Mouse (Mus musculus) CH12.LX (cell line): ENCODE measurements around the gene Rnf13. TPM values are rescaled to one million over a fixed set of nuclear protein-coding genes. Genes with fewer than 3 reads are reported as not detected.
A peak's percentile ranks its signal among the peaks of the same experiment; 100 is the strongest.

Experiments used
- DNase-seq: peaks from one replicate; pipeline ENCODE4 v3.0.0-alpha.2; 2013; ENCODE audit errors: extremely low read depth
- H3K27ac ChIP-seq: 2 replicates; pipeline ENCODE4 v1.5.1; 2012; ENCODE audit warnings: low read depth, mild to moderate bottlenecking, control low read depth, moderate library complexity; ENCODE audit not compliant: insufficient read depth
- H3K27me3 ChIP-seq: replicated peaks from 2 replicates; pipeline ENCODE3; 2012; ENCODE audit warnings: inconsistent platforms
- H3K36me3 ChIP-seq, 2 experiments: replicated peaks in 1 of 2; 2 replicates each; pipeline versions ENCODE3 to v1.6.1; 2012; ENCODE audit warnings: inconsistent platforms in 1 of 2, low read length in 1 of 2, mild to moderate bottlenecking in 1 of 2, mixed read lengths in 1 of 2, moderate library complexity in 1 of 2; ENCODE audit not compliant: control insufficient read depth in 1 of 2, insufficient read depth in 1 of 2
- H3K4me1 ChIP-seq, 2 experiments: 2 replicates each; pipeline ENCODE4 v1.6.1; 2012; ENCODE audit warnings: inconsistent platforms in 1 of 2, moderate library complexity in 1 of 2; ENCODE audit not compliant: insufficient read depth in 2 of 2, control insufficient read depth in 1 of 2
- H3K4me2 ChIP-seq: 2 replicates; pipeline ENCODE4 v1.6.1; 2012; ENCODE audit warnings: low read depth, mild to moderate bottlenecking, control low read depth; ENCODE audit not compliant: poor library complexity, insufficient read depth, severe bottlenecking
- H3K4me3 ChIP-seq, 3 experiments: fragments of 150-350 bp in 1 of 3; sonication (generic) in 1 of 3; replicated peaks in 1 of 3; 2 replicates each; pipeline versions ENCODE3 to v1.5.1; 2011 to 2012; ENCODE audit warnings: low read depth in 2 of 3, low read length in 2 of 3, mild to moderate bottlenecking in 2 of 3, moderate library complexity in 2 of 3, control low read depth in 1 of 3, improper control_type of control experiment in 1 of 3, inconsistent platforms in 1 of 3, mixed read lengths in 1 of 3; ENCODE audit not compliant: poor library complexity in 1 of 3
- H3K79me2 ChIP-seq: replicated peaks from 2 replicates; pipeline ENCODE4 v1.6.1; 2012; ENCODE audit warnings: mild to moderate bottlenecking, moderate library complexity; ENCODE audit not compliant: control insufficient read depth, poor library complexity, insufficient read depth, severe bottlenecking; ENCODE audit errors: extremely low read depth
- H3K9ac ChIP-seq: 2 replicates; pipeline ENCODE4 v1.6.1; 2012; ENCODE audit warnings: low read depth, mild to moderate bottlenecking, control low read depth, moderate library complexity; ENCODE audit not compliant: insufficient read depth
- H3K9me3 ChIP-seq: replicated peaks from 2 replicates; pipeline ENCODE3; 2012; ENCODE audit warnings: low read length, inconsistent platforms, mixed read lengths
- BHLHE40 ChIP-seq: IDR thresholded peaks from 2 replicates; pipeline ENCODE4 v1.6.1; 2011; ENCODE audit warnings: mild to moderate bottlenecking, low read depth, low read length, improper control_type of control experiment
- CTCF ChIP-seq, 2 experiments: IDR thresholded peaks in 1 of 2; conservative IDR thresholded peaks in 1 of 2; 2 replicates each; pipeline ENCODE4 v1.5.1; 2011 to 2012; ENCODE audit warnings: low read depth in 2 of 2, low read length in 2 of 2, improper control_type of control experiment in 1 of 2, inconsistent platforms in 1 of 2, mild to moderate bottlenecking in 1 of 2, moderate library complexity in 1 of 2
- EP300 ChIP-seq: IDR thresholded peaks from 2 replicates; pipeline ENCODE4 v1.6.1; 2011; ENCODE audit warnings: low read length, improper control_type of control experiment
- IRF4 ChIP-seq: IDR thresholded peaks from 2 replicates; pipeline ENCODE4 v1.6.1; 2014; ENCODE audit warnings: low read depth, mild to moderate bottlenecking, inconsistent platforms, low read length, improper control_type of control experiment
- MAX ChIP-seq: IDR thresholded peaks from 2 replicates; pipeline ENCODE4 v1.6.1; 2011; ENCODE audit warnings: low read length, improper control_type of control experiment
- MXI1 ChIP-seq: IDR thresholded peaks from 2 replicates; pipeline ENCODE4 v1.6.1; 2011; ENCODE audit warnings: mild to moderate bottlenecking, low read depth, low read length, improper control_type of control experiment
- MYC ChIP-seq: IDR thresholded peaks from 2 replicates; pipeline ENCODE4 v1.6.1; 2011; ENCODE audit warnings: low read depth, mild to moderate bottlenecking, improper control_type of control experiment, low read length
- NELFE ChIP-seq: IDR thresholded peaks from 2 replicates; pipeline ENCODE4 v1.6.1; 2011; ENCODE audit warnings: low read depth, low read length, improper control_type of control experiment
- NRF1 ChIP-seq: IDR thresholded peaks from 2 replicates; pipeline ENCODE4 v1.6.1; 2014; ENCODE audit warnings: low read depth, mild to moderate bottlenecking, inconsistent platforms, low read length, improper control_type of control experiment, moderate library complexity
- POLR2A ChIP-seq: IDR thresholded peaks from 2 replicates; pipeline ENCODE4 v1.6.1; 2011; ENCODE audit warnings: low read depth, mild to moderate bottlenecking, improper control_type of control experiment, low read length
- POLR2AphosphoS2 ChIP-seq: IDR thresholded peaks from 2 replicates; pipeline ENCODE4 v1.6.1; 2011; ENCODE audit warnings: low read depth, low read length, improper control_type of control experiment
- RAD21 ChIP-seq: IDR thresholded peaks from 2 replicates; pipeline ENCODE4 v1.6.1; 2011; ENCODE audit warnings: low read depth, mild to moderate bottlenecking, low read length, improper control_type of control experiment, moderate library complexity
- RCOR1 ChIP-seq: conservative IDR thresholded peaks from 2 replicates; pipeline ENCODE4 v1.6.1; 2012; ENCODE audit warnings: low read depth, mild to moderate bottlenecking, inconsistent platforms, low read length, improper control_type of control experiment
- UBTF ChIP-seq: IDR thresholded peaks from 2 replicates; pipeline ENCODE4 v1.6.1; 2012; ENCODE audit warnings: low read depth, mild to moderate bottlenecking, inconsistent platforms, low read length, improper control_type of control experiment, moderate library complexity
- ZKSCAN1 ChIP-seq: IDR thresholded peaks from 2 replicates; pipeline ENCODE4 v1.6.1; 2012; ENCODE audit warnings: low read depth, inconsistent platforms, low read length, improper control_type of control experiment, borderline replicate concordance
- ZNF384 ChIP-seq: IDR thresholded peaks from 2 replicates; pipeline ENCODE4 v1.6.1; 2012; ENCODE audit warnings: low read depth, low read length, improper control_type of control experiment, inconsistent platforms
- dilution Hi-C: fragments of 300-500 bp; cut with MboI; formaldehyde crosslinking; loops from 2 replicates; pipeline ENCODE4 v1.14.3; 2020; ENCODE audit warnings: low sequenced_read_pairs; ENCODE audit not compliant: extremely low pct_unique_long_range_greater_than_20kb, extremely low pct_ligation_motif_present
- in situ Hi-C: fragments of 300-500 bp; cut with MboI; formaldehyde crosslinking; loops from 3 replicates; pipeline ENCODE4 v1.14.3; 2019; ENCODE audit warnings: low sequenced_read_pairs, low pct_ligation_motif_present, low pct_unique_long_range_greater_than_20kb, mixed read lengths
- polyA plus RNA-seq: library from polyadenylated mRNA; unstranded; fragments of >175 nt; gene quantifications from 2 replicates; pipeline ENCODE4 v1.2.1, GENCODE M21; 2012; ENCODE audit warnings: low read depth; ENCODE audit not compliant: insufficient read length
- total RNA-seq, 2 experiments: library from RNA; depleted of rRNA; stranded (reverse); fragments of 300-350 nt in 1 of 2; fragments of >200 nt in 1 of 2; gene quantifications; 2 replicates each; pipeline ENCODE4 v1.2.3; 2012 to 2014

Gene Rnf13
- total and polyA plus RNA-seq, 3 experiments, result 16.2 to 45.2 (median 23.3) TPM

GRCm38 (mm10) chr3:57846662-57846911, 110.7 kb downstream of the Rnf13 start:
- no peaks in the 10 kb centered on the region for H3K27me3 ChIP-seq
- H3K4me3 ChIP-seq, result peak overlapping the region; percentile 57 to 88 (median 84)
- H3K27ac ChIP-seq, result no peak overlapping the region
- H3K36me3 ChIP-seq, result peaks cover 4 to 32% of the 10 kb centered on the region in 2 experiments
- H3K4me2 ChIP-seq, result peak overlapping the region; percentile 76
- peak; percentile 62 for DNase-seq
- H3K9me3 ChIP-seq, result peaks cover 8% of the 10 kb centered on the region
- no peaks in the 10 kb centered on the region; the same call in 1 of the 2 replicates for H3K79me2 ChIP-seq
- H3K9ac ChIP-seq, result peak overlapping the region; percentile 64
- in situ Hi-C loops, result loop anchor here (5.0 to 25.0 kb wide), 2 partner anchors 276 to 641 kb away; no protein-coding TSS in a partner anchor
- dilution Hi-C loops, result no loop called here
- TF ChIP-seq NELFE (no peak), ZKSCAN1 (no peak), RAD21 (no peak), EP300 (no peak), POLR2AphosphoS2 (no peak), ZNF384 (peak; percentile 81)
- H3K4me1 ChIP-seq, result peaks cover 0 to 12% of the 10 kb centered on the region in 2 experiments; a peak in 2 of 4 replicates

DNA sequence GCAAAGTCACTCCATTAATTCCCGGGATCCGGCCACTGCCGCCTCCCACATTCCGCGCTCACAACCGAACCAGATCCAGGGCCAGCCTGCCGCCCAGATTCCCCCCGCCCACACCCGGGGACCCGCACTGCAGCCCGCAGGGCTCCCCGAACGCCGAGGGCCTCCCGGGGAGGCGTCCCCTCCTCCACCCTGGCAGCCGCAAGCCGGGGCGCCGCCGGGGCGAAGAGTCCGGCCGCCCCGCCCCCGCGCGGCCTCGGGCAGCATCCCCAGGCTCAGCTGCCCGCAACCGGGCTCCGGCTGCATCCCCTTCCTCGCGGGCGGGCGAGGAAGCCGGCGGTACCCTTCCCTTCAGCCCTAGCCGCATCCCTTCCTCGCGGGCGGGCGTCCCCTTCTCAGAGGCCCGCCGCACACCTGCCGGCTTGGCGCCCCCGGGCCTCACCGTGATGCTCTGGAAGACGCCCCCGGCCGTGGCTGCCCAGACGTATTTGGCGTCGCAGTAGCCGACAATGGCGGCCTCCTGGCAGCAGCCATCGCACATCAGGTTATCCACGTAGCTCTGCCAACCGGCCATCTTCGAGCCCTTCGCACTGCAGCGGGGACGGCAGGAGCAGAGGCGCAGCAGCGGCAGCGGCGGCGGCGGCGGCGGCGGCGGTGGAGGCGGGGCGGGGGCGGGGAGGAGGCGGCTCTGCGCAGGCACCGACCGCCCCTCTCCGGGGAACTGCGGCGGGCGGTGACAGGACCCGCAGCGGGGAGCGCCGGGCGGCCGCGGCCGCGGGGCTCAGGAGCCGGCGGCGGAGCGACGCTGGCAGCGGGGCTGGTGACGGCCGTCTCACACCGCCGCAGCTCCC, 111.3 kb downstream of the Rnf13 start:
- in situ Hi-C loops (loop anchor here (5.0 to 25.0 kb wide), 2 partner anchors 275 to 640 kb away; no protein-coding TSS in a partner anchor), dilution Hi-C loops (no loop called here)
- Histone ChIP-seq H3K9me3 (peaks cover 8% of the 10 kb centered on the region), H3K36me3 (peaks cover 4 to 26% of the 10 kb centered on the region in 2 experiments), H3K4me3 (peak overlapping the region; percentile 57 to 88 (median 84)), H3K79me2 (no peaks in the 10 kb centered on the region; the same call in 1 of the 2 replicates), H3K4me2 (peak overlapping the region; percentile 76), H3K4me1 (peaks cover 0 to 12% of the 10 kb centered on the region in 2 experiments; a peak in 2 of 4 replicates), H3K27me3 (no peaks in the 10 kb centered on the region), H3K9ac (peak overlapping the region; percentile 64), H3K27ac (peak overlapping the region; percentile 11; the same call in 1 of the 2 replicates)
- no peak for TF ChIP-seq RCOR1
- TF ChIP-seq UBTF, result peak; percentile 78; the same call in 1 of the 2 replicates
- no peak for TF ChIP-seq POLR2A
- DNase-seq, result peak; percentile 53

- peak; percentile 61 for DNase-seq
- Histone ChIP-seq H3K36me3 (peaks cover under 1 to 20% of the 10 kb centered on the region in 2 experiments), H3K4me1 (peaks cover 0 to 12% of the 10 kb centered on the region in 2 experiments; a peak in 2 of 4 replicates), H3K4me2 (peak within 1 kb of the TSS; percentile 76), H3K79me2 (no peaks in the 10 kb centered on the region; the same call in 1 of the 2 replicates), H3K27ac (peak within 1 kb of the TSS; percentile 11; the same call in 1 of the 2 replicates), H3K4me3 (peak within 1 kb of the TSS; percentile 57 to 88 (median 84)), H3K9ac (peak within 1 kb of the TSS; percentile 64), H3K27me3 (no peaks in the 10 kb centered on the region), H3K9me3 (peaks cover 8% of the 10 kb centered on the region)
- in situ Hi-C loops, result loop anchor here (5.0 to 25.0 kb wide), 2 partner anchors 275 to 640 kb away; no protein-coding TSS in a partner anchor
- TF ChIP-seq ZNF384 (no peak), MAX (peak; percentile 42; the same call in 1 of the 2 replicates), BHLHE40 (peak; percentile 90), NRF1 (peak; percentile 68), MYC (no peak), CTCF (conservative IDR thresholded peaks at IDR 0.05 in 1 of 2, IDR thresholded peaks at IDR 0.05 in 1 of 2; ENCODE audit: low read depth in 2 of 2, low read length in 2 of 2) (no peak), NELFE (no peak), IRF4 (0 out of 2 replicates have a peak, but pooled peaks have one; percentile 10), MXI1 (peak; percentile 42; the same call in 1 of the 2 replicates)
- dilution Hi-C loops, result no loop called here
Observed at GRCm38 (mm10) chr3:57847760-57848185, 111.9 kb downstream of the Rnf13 start, which contains the start of gene Pfn2. Pfn2 (minus strand) TSS chr3:57848079.
